Mouse (Mus musculus): ENCODE data around the gene Gm4737. TPM values are rescaled to one million over a fixed set of nuclear protein-coding genes. Genes with fewer than 3 reads are reported as not detected.
"Not testable (repeated sequence)": the region's sequence is repeated elsewhere in the genome, so short reads cannot be mapped to it uniquely, and the experiment has no call there.

Gm4737 gene
- polyA plus RNA-seq (2015; fragmentation: Nextera tagmentation; extraction: Ambion mirVana) = 3.6 and 7.3 TPM in 2 replicates

DNA sequence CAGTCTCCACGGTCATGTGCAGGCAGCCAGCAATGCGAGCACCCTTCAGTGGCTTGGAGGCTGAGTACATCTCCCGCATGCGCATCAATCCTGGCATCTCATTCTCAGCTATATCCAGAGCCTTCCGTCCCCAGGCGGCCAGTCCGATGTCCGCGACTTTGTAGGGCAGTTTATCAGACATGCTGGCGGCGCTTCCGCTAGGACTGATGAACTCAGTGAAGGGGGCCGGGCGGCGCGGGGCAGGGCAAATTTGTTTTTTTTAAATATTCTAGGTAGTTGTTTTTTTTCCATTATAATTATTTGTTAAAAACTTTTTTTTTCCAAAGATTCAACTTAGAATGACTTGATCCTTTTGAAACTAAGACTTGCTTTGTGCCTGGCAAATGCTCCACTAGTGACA is at the start of gene Gm4737:
Gene Gm4737, minus strand, starts transcription at position 246 of the 400 bp plus-strand sequence.
- H3K27me3 ChIP-seq; H3K36me3 ChIP-seq; H3K9me3 ChIP-seq; H3K4me3 ChIP-seq; H3K4me2 ChIP-seq; H3K4me1 ChIP-seq; H3K9ac ChIP-seq; ATAC-seq (ENCODE audit: insufficient number of reproducible peaks, insufficient read depth, low FRiP score, low TSS enrichment, low read depth); H3K27ac ChIP-seq: not testable (repeated sequence)
- 95% methylated on average over 13 of the region's 16 CpGs for WGBS

DNA sequence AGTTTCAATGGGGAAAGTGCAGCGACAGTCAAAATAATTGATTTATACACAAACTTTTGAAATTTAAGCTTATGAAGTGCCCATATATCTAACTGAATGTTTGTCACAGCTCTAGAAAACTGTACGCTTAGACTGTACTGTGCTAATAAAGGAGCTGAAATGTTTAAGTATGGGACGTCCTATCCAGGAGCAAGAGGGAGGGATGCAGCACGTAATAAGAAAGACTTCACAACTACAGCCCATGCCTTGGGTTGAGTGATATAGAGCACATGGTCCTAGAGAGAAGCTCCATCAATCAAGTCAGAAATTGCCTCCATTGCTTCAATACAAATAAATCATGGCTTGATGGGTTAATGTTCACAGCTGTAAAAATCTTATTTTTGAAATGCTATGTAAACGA is 40.9 kb upstream of the Gm4737 start:
- H3K4me3 ChIP-seq = no peak overlapping the region
- H3K9ac ChIP-seq = no peak overlapping the region
- no peaks in the 10 kb centered on the region for H3K9me3 ChIP-seq
- no peaks in the 10 kb centered on the region for H3K4me1 ChIP-seq
- no peaks in the 10 kb centered on the region for H3K36me3 ChIP-seq
- no peak overlapping the region for H3K4me2 ChIP-seq
- WGBS = 96% methylated on average over 5 of the region's 5 CpGs
- H3K27ac ChIP-seq = no peak overlapping the region
- no peak for ATAC-seq (ENCODE audit: insufficient number of reproducible peaks, insufficient read depth, low FRiP score, low TSS enrichment, low read depth)
- H3K27me3 ChIP-seq = no peaks in the 10 kb centered on the region

DNA sequence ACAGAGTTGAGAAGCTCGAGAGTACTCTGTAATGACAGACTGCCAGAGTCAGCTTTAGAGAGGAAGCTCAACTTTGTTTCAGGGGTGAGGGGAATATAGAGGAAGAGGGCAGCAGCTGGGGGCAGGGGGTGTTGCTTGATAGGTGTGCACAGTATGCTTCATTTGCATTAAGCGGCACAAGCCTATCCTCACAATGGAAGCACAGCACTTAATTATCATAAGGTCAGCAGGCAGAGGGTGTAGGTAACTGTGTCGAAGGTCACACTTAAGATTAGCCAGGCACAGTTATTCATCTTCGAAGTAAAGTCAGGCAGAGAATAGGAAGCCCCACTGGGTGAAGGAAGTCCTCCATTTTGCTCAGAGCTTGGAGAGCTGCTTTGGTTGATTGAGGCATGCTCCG is 28.2 kb upstream of the Gm4737 start:
- Histone ChIP-seq H3K9me3 (no peaks in the 10 kb centered on the region), H3K27me3 (no peaks in the 10 kb centered on the region), H3K4me3 (no peak overlapping the region), H3K36me3 (no peaks in the 10 kb centered on the region), H3K4me1 (no peaks in the 10 kb centered on the region), H3K9ac (no peak overlapping the region), H3K27ac (no peak overlapping the region), H3K4me2 (no peak overlapping the region)
- ATAC-seq (ENCODE audit: insufficient number of reproducible peaks, insufficient read depth, low FRiP score, low TSS enrichment, low read depth) = no peak; the same call in 1 of the 2 replicates
- WGBS = 86% methylated on average over 5 of the region's 5 CpGs

DNA sequence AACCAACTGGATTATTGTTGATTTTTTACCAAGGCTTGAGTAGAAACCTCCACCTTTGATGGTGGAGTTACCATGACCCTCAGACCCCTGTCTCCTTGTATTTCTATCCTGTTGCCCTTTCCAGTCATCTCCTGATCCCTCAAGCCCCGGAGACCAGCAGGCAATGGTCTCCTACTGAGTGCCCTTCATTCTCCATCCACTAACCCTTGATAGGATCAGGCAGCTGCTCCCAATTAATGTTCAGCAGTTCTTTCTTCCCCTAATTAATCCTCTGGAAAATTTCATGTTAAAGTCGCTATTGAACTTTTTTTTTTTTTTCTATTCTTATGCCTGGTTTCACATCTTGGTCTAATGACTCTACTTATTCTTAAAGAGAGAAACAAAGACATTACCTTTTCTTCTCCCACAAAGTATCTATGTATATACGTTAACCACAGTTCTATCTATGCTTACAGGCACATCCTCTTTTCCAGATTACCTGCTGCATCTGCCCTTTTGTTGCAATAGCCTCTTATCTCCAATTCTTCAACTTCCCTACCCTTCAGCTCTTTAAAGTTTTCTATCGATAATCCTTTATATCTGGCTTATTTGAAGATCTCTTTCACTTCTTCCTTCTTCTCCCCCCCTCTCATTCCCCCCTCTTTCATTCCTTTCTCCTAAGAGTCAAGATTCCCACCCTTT is 23.4 kb upstream of the Gm4737 start:
- no peaks in the 10 kb centered on the region for H3K9me3 ChIP-seq
- no peak for ATAC-seq (ENCODE audit: insufficient number of reproducible peaks, insufficient read depth, low FRiP score, low TSS enrichment, low read depth)
- no peaks in the 10 kb centered on the region for H3K4me1 ChIP-seq
- no peak overlapping the region for H3K27ac ChIP-seq
- no peaks in the 10 kb centered on the region for H3K27me3 ChIP-seq
- 62% methylated on average over 4 of the region's 4 CpGs for WGBS
- H3K36me3 ChIP-seq = no peaks in the 10 kb centered on the region
- H3K4me3 ChIP-seq = no peak overlapping the region
- no peak overlapping the region for H3K9ac ChIP-seq
- H3K4me2 ChIP-seq = no peak overlapping the region

DNA sequence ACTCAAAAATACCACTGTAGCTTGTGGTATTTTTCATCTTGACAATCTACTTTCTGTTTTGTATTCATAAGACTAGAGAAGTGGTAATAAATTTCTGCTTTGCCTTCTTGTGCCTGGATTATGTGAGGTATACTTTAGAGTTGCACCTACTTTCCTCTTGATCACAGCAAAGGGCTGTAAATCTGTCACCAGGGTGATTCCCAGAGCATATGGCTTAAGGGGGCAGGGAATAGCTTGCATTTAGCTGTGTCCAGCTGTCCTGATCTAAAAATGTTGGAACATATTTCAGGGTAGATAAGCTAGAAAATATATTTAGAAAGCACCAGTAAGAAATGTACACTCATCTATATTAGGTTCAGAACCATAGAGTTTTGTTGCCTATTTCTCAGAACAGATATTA is 18.2 kb upstream of the Gm4737 start:
- no peaks in the 10 kb centered on the region for H3K36me3 ChIP-seq
- no peak overlapping the region for H3K27ac ChIP-seq
- H3K27me3 ChIP-seq = no peaks in the 10 kb centered on the region
- no peaks in the 10 kb centered on the region; the same call in 1 of the 2 replicates for H3K9me3 ChIP-seq
- no peak overlapping the region for H3K9ac ChIP-seq
- H3K4me1 ChIP-seq = no peaks in the 10 kb centered on the region
- no peak for ATAC-seq (ENCODE audit: insufficient number of reproducible peaks, insufficient read depth, low FRiP score, low TSS enrichment, low read depth)
- no peak overlapping the region for H3K4me3 ChIP-seq
- no peak overlapping the region for H3K4me2 ChIP-seq

DNA sequence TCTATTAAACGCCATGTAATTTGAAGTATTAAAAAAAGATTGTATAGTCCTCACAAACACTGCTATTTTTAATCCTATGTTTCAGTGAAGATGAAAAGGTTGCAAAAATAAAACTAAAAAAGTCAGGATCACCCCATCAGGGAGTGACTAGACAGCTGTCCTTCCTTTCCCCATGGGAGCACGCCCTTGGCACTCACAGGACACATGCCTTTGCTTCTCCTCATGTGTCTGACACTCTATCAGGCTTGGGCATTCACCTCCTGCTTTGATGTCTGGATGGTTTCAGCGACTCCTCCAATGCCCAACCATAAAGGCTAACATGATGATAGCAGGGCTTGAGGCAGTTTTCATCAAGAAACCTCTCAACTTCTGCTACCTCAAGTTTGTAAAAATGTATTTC is 12.1 kb upstream of the Gm4737 start:
- no peak overlapping the region for H3K27ac ChIP-seq
- H3K9ac ChIP-seq = no peak overlapping the region
- no peaks in the 10 kb centered on the region for H3K4me1 ChIP-seq
- H3K27me3 ChIP-seq = no peaks in the 10 kb centered on the region
- H3K9me3 ChIP-seq = no peaks in the 10 kb centered on the region; the same call in 1 of the 2 replicates
- H3K36me3 ChIP-seq = no peaks in the 10 kb centered on the region
- no peak overlapping the region for H3K4me3 ChIP-seq
- WGBS = 70% methylated on average over 3 of the region's 3 CpGs
- no peak for ATAC-seq (ENCODE audit: insufficient number of reproducible peaks, insufficient read depth, low FRiP score, low TSS enrichment, low read depth)
- no peak overlapping the region for H3K4me2 ChIP-seq

DNA sequence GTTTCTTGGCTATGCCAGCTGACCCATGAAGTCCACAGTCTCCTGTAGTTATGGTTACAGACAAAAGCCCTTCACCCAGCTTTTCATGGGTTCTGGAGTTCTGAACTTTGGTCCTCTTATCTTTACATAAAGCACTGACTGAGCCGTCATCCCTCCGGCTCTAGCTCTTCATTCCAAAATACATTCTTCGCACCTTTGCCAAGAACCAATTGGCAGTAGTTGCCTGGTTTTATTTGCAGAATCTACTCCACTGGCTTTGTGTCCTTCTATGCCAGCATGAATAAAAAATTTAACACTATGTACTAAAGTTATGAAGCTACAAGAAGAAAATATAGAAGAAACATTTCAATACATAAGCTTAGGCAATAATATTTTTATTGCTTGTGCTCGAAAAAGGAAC is 10.4 kb upstream of the Gm4737 start:
- H3K4me2 ChIP-seq = no peak overlapping the region
- H3K9me3 ChIP-seq = no peaks in the 10 kb centered on the region
- no peaks in the 10 kb centered on the region for H3K4me1 ChIP-seq
- H3K4me3 ChIP-seq = no peak overlapping the region
- no peaks in the 10 kb centered on the region for H3K36me3 ChIP-seq
- WGBS = 86% methylated on average over 4 of the region's 4 CpGs
- H3K9ac ChIP-seq = no peak overlapping the region
- H3K27me3 ChIP-seq = no peaks in the 10 kb centered on the region
- H3K27ac ChIP-seq = no peak overlapping the region
- no peak for ATAC-seq (ENCODE audit: insufficient number of reproducible peaks, insufficient read depth, low FRiP score, low TSS enrichment, low read depth)

DNA sequence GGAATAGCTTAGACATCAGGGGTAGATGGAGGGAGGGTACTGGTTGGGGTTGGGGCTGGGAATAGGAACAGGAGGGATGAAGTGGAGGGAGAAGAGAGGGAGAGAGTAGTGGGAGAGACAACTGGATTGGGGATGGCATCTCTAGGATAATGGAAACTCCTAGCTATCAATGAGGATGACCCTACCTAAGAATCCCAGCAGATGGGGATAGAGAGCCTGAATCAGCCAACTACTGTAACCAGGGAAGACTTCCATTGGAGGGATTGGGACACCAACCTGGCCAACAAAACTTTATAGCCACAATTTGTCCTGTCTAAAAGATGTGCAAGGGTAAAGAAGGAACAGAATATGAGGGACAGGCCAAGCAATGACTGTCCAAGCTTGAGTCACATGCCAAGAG is 3.7 kb downstream of the Gm4737 start:
- Histone ChIP-seq H3K9me3 (no peaks in the 10 kb centered on the region), H3K9ac (no peak overlapping the region), H3K4me2 (no peak overlapping the region), H3K36me3 (no peaks in the 10 kb centered on the region), H3K27ac (no peak overlapping the region), H3K4me1 (no peaks in the 10 kb centered on the region), H3K4me3 (no peak overlapping the region), H3K27me3 (no peaks in the 10 kb centered on the region)
- ATAC-seq (ENCODE audit: insufficient number of reproducible peaks, insufficient read depth, low FRiP score, low TSS enrichment, low read depth) = no peak

DNA sequence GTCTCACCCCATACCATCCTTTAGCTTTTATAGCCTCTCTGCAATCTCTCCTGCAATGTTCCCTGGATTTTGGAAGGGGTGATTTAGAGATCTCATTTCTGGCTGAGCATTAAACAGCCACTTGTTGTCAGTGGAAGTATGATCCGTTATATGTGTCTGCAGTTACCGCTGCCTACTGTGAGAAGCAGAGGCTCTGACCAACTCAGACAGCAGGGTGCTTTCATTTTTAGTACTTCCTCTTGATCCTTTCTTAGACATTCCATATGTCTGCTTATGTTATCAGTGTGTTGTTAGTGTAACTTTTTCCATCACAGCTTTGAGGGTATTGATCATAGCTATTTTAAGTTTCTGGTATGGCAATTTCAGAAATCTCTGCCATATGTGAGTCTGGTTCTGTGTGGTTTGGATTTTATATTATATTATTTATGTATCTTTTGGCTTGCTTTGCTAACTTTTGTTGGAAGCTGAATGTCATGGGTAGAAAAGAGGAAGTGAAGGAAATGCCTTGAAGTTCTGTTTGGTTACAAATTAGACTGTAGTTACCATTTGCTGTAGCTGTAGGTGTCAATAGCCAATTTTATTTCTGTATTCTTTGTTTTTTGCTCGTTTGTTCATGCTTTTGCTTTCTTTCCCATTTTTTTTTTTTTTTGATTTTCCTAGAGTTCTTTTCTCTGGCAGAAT is 6.1 kb downstream of the Gm4737 start:
- Histone ChIP-seq H3K9ac (no peak overlapping the region), H3K27me3 (no peaks in the 10 kb centered on the region), H3K27ac (no peak overlapping the region), H3K9me3 (no peaks in the 10 kb centered on the region), H3K4me3 (no peak overlapping the region), H3K4me2 (no peak overlapping the region), H3K36me3 (no peaks in the 10 kb centered on the region), H3K4me1 (no peaks in the 10 kb centered on the region)
- 66% methylated on average over 3 of the region's 3 CpGs for WGBS
- ATAC-seq (ENCODE audit: insufficient number of reproducible peaks, insufficient read depth, low FRiP score, low TSS enrichment, low read depth) = no peak

DNA sequence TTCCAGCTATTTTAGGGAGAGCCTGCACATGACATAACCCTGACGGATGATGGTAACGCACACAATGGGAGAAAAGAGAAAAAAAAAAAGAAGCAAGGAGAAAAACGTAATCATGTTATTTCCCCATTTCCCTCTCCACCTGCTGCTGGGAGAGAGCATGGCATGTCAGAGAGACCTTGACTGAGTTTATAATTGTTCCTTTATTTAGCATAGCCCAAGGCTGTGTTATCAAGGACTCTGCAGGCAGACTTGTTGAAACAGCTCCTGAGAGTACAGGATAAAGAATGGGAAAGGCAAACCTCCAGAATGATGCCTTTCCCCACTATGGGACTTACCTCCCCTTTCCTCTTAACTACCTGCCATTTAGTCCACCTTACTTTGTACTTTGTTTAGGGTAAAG is 7.9 kb downstream of the Gm4737 start:
- 71% methylated on average over 3 of the region's 3 CpGs for WGBS
- Histone ChIP-seq H3K27ac (no peak overlapping the region), H3K9ac (no peak overlapping the region), H3K27me3 (no peaks in the 10 kb centered on the region), H3K9me3 (no peaks in the 10 kb centered on the region), H3K4me1 (no peaks in the 10 kb centered on the region), H3K4me2 (no peak overlapping the region), H3K4me3 (no peak overlapping the region), H3K36me3 (no peaks in the 10 kb centered on the region)
- ATAC-seq (ENCODE audit: insufficient number of reproducible peaks, insufficient read depth, low FRiP score, low TSS enrichment, low read depth) = no peak

DNA sequence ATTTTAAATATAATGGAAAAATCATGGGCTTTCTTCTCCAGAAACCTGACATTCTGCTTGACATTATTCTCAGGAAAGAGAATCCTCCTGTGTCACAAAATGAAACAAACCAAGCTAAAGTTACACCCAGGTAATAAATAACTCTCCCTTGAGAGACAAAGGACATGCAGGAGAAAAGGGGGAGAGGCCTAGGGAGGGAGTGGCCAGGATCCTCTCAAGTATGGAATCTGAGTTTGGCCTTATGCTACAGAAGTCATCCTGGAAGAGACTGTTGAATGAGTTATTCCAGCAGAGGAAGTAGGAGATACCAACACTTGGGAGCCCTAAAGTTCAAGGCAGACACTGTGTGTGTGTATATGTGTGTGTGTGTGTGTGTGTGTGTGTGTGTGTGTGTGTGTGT is 32.6 kb downstream of the Gm4737 start:
- no peak overlapping the region for H3K9ac ChIP-seq
- H3K4me1 ChIP-seq = no peaks in the 10 kb centered on the region
- H3K4me3 ChIP-seq = no peak overlapping the region
- H3K27me3 ChIP-seq = no peaks in the 10 kb centered on the region
- H3K9me3 ChIP-seq = no peaks in the 10 kb centered on the region
- H3K4me2 ChIP-seq = no peak overlapping the region
- ATAC-seq (ENCODE audit: insufficient number of reproducible peaks, insufficient read depth, low FRiP score, low TSS enrichment, low read depth) = no peak
- H3K36me3 ChIP-seq = no peaks in the 10 kb centered on the region
- H3K27ac ChIP-seq = no peak overlapping the region

DNA sequence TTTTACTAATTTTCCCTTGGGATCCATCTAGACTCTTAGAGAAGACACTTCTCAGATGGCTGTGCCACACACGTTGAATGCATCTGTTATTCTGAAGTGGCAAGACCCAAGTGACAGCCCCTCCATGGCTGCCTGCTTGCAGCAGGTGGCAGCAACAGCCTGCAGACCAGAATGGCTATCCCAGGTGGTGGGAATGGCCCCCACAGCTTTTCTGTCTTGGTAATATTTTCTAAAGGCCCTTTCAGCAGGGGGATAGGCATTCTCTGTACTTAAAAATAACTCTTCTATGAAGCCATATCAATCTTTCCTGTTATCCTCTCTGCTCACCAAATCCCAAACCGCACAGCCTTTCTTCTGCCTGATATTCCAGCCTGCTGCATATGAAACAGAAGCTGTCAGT is 33.5 kb downstream of the Gm4737 start:
- Histone ChIP-seq H3K27ac (no peak overlapping the region), H3K4me3 (no peak overlapping the region), H3K9ac (no peak overlapping the region), H3K4me1 (no peaks in the 10 kb centered on the region), H3K27me3 (no peaks in the 10 kb centered on the region), H3K9me3 (no peaks in the 10 kb centered on the region), H3K36me3 (no peaks in the 10 kb centered on the region), H3K4me2 (no peak overlapping the region)
- WGBS = 54% methylated on average over 2 of the region's 2 CpGs
- no peak for ATAC-seq (ENCODE audit: insufficient number of reproducible peaks, insufficient read depth, low FRiP score, low TSS enrichment, low read depth)

All from embryonic facial prominence, embryonic 13.5 days (tissue).